Mouse (Mus musculus) liver, embryonic 13.5 days (tissue): ENCODE results near the gene Sdr9c7. TPM values are rescaled to one million over a fixed set of nuclear protein-coding genes. Genes with fewer than 3 reads are reported as not detected.
"Not testable (repeated sequence)": the region's sequence is repeated elsewhere in the genome, so short reads cannot be mapped to it uniquely, and the experiment has no call there.

Experiments used
- ATAC-seq: fragments of 200-750 bp; cut with Nextera tagmentation; 2 replicates; pipeline ENCODE4 v1.8.0; 2017; ENCODE audit warnings: low read depth, mild to moderate bottlenecking, moderate number of reproducible peaks, moderate library complexity
- DNase-seq: peaks from one replicate; pipeline ENCODE4 v3.0.0; 2022
- H3K27ac ChIP-seq: fragments of 300-500 bp; sonication (generic); 2 replicates; pipeline ENCODE4 v1.5.1; 2015; ENCODE audit warnings: moderate library complexity, mild to moderate bottlenecking, inconsistent platforms
- H3K27me3 ChIP-seq: fragments of 300-500 bp; sonication (generic); 2 replicates; pipeline ENCODE4 v1.6.1; 2015; ENCODE audit warnings: mild to moderate bottlenecking, inconsistent platforms
- H3K36me3 ChIP-seq: fragments of 300-500 bp; sonication (generic); 2 replicates; pipeline ENCODE4 v1.6.1; 2015; ENCODE audit warnings: mild to moderate bottlenecking, inconsistent platforms
- H3K4me1 ChIP-seq: fragments of 300-500 bp; sonication (generic); replicated peaks from 2 replicates; pipeline ENCODE4 v1.6.1; 2015; ENCODE audit warnings: inconsistent platforms
- H3K4me2 ChIP-seq: fragments of 300-500 bp; sonication (generic); 2 replicates; pipeline ENCODE4 v1.6.1; 2015; ENCODE audit warnings: inconsistent platforms, mild to moderate bottlenecking, moderate library complexity
- H3K4me3 ChIP-seq: fragments of 300-500 bp; sonication (generic); replicated peaks from 2 replicates; pipeline ENCODE4 v1.5.1; 2015; ENCODE audit warnings: mild to moderate bottlenecking, inconsistent platforms
- H3K9ac ChIP-seq: fragments of 300-500 bp; sonication (generic); 2 replicates; pipeline ENCODE4 v1.6.1; 2015; ENCODE audit warnings: mild to moderate bottlenecking, inconsistent platforms
- H3K9me3 ChIP-seq: fragments of 300-500 bp; sonication (generic); replicated peaks from 2 replicates; pipeline ENCODE4 v1.6.1; 2016; ENCODE audit warnings: inconsistent platforms
- WGBS: fragments of 180-500 bp; shearing (Covaris S2); methylation state at CpG from one replicate; pipeline ENCODE4 v1.1.7; 2015; ENCODE audit not compliant: insufficient replicate concordance; 5-methylcytosine and 5-hydroxymethylcytosine counted together
- polyA plus RNA-seq: library from polyadenylated mRNA; unstranded; fragments of >200 nt; fragmentation: Nextera tagmentation; extraction: Ambion mirVana; gene quantifications from 2 replicates; pipeline ENCODE4 v1.2.1, GENCODE M21; 2015

Gene Sdr9c7
- polyA plus RNA-seq, 1 experiment from 2014 or later, result not detected

- not testable (repeated sequence) for H3K9ac ChIP-seq, ATAC-seq, H3K4me2 ChIP-seq, H3K27ac ChIP-seq, H3K4me3 ChIP-seq, DNase-seq, H3K27me3 ChIP-seq, H3K36me3 ChIP-seq, H3K9me3 ChIP-seq, H3K4me1 ChIP-seq
- 84% methylated on average over 10 of the region's 10 CpGs for WGBS
Observed at GRCm38 (mm10) chr10:127939667-127940066, 41.3 kb downstream of the Sdr9c7 start.

- DNase-seq (peak; percentile 9), ATAC-seq (peak; percentile 65)
- H3K4me2 ChIP-seq, result no peak overlapping the region
- no peaks in the 10 kb centered on the region for H3K27me3 ChIP-seq
- H3K36me3 ChIP-seq, result no peaks in the 10 kb centered on the region
- H3K9me3 ChIP-seq, result no peaks in the 10 kb centered on the region
- 27% methylated on average over 5 of the region's 5 CpGs for WGBS
- H3K4me3 ChIP-seq, result no peak overlapping the region
- no peak overlapping the region for H3K9ac ChIP-seq
- no peaks in the 10 kb centered on the region for H3K4me1 ChIP-seq
- H3K27ac ChIP-seq, result no peak overlapping the region
Observed at GRCm38 (mm10) chr10:127945432-127946064, 47.2 kb downstream of the Sdr9c7 start.

- WGBS, result 61% methylated on average over 4 of the region's 4 CpGs
- DNase-seq (no peak), ATAC-seq (no peak)
- Histone ChIP-seq H3K4me1 (no peaks in the 10 kb centered on the region), H3K27ac (no peak overlapping the region), H3K4me3 (no peak overlapping the region), H3K4me2 (no peak overlapping the region), H3K9me3 (no peaks in the 10 kb centered on the region), H3K27me3 (no peaks in the 10 kb centered on the region), H3K9ac (no peak overlapping the region), H3K36me3 (no peaks in the 10 kb centered on the region)
Observed at GRCm38 (mm10) chr10:127949596-127950130, 51.3 kb downstream of the Sdr9c7 start.

- WGBS, result 65% methylated on average over 9 of the region's 9 CpGs
- ATAC-seq, result no peak
Observed at GRCm38 (mm10) chr10:127951390-127951789, 53.1 kb downstream of the Sdr9c7 start.

GRCm38 (mm10) chr10:127951821-127952220 is 53.5 kb downstream of the Sdr9c7 start:
- no peak overlapping the region for H3K4me2 ChIP-seq
- ATAC-seq (no peak), DNase-seq (no peak)
- no peaks in the 10 kb centered on the region for H3K36me3 ChIP-seq
- H3K27ac ChIP-seq, result no peak overlapping the region
- H3K27me3 ChIP-seq, result no peaks in the 10 kb centered on the region
- no peak overlapping the region for H3K9ac ChIP-seq
- WGBS, result 46% methylated on average over 4 of the region's 4 CpGs
- no peaks in the 10 kb centered on the region for H3K4me1 ChIP-seq
- H3K4me3 ChIP-seq, result no peak overlapping the region
- H3K9me3 ChIP-seq, result no peaks in the 10 kb centered on the region

More at GRCm38 (mm10) chr10:127951390-127951789, 53.1 kb downstream of the Sdr9c7 start:
- Histone ChIP-seq H3K27me3 (no peaks in the 10 kb centered on the region), H3K9me3 (no peaks in the 10 kb centered on the region), H3K27ac (no peak overlapping the region), H3K4me3 (no peak overlapping the region), H3K4me1 (no peaks in the 10 kb centered on the region), H3K9ac (no peak overlapping the region), H3K36me3 (no peaks in the 10 kb centered on the region), H3K4me2 (no peak overlapping the region)
- no peak for DNase-seq

- H3K9me3 ChIP-seq, result no peaks in the 10 kb centered on the region
- H3K4me1 ChIP-seq, result no peaks in the 10 kb centered on the region
- no peak for ATAC-seq
- no peaks in the 10 kb centered on the region for H3K27me3 ChIP-seq
- no peaks in the 10 kb centered on the region for H3K36me3 ChIP-seq
- WGBS, result 48% methylated on average over 4 of the region's 4 CpGs
- H3K4me2 ChIP-seq, result no peak overlapping the region
- no peak for DNase-seq
- no peak overlapping the region for H3K9ac ChIP-seq
- H3K27ac ChIP-seq, result no peak overlapping the region
- no peak overlapping the region for H3K4me3 ChIP-seq
Observed at GRCm38 (mm10) chr10:127955034-127955433, 56.7 kb downstream of the Sdr9c7 start.

- no peak overlapping the region for H3K4me2 ChIP-seq
- 44% methylated on average over 16 of the region's 16 CpGs for WGBS
- no peak overlapping the region for H3K9ac ChIP-seq
- H3K36me3 ChIP-seq, result no peaks in the 10 kb centered on the region
- ATAC-seq (peak; percentile 20; the same call in 1 of the 2 replicates), DNase-seq (peak; percentile 47)
- H3K4me1 ChIP-seq, result no peaks in the 10 kb centered on the region
- no peaks in the 10 kb centered on the region for H3K9me3 ChIP-seq
- H3K4me3 ChIP-seq, result no peak overlapping the region
- no peak overlapping the region for H3K27ac ChIP-seq
- H3K27me3 ChIP-seq, result no peaks in the 10 kb centered on the region
Observed at GRCm38 (mm10) chr10:127956168-127956816, 58.0 kb downstream of the Sdr9c7 start.

- H3K4me3 ChIP-seq, result no peak overlapping the region
- ATAC-seq (no peak), DNase-seq (no peak)
- H3K9ac ChIP-seq, result no peak overlapping the region
- no peak overlapping the region for H3K27ac ChIP-seq
- 69% methylated on average over 7 of the region's 7 CpGs for WGBS
- H3K4me1 ChIP-seq, result no peaks in the 10 kb centered on the region
- no peaks in the 10 kb centered on the region for H3K36me3 ChIP-seq
- no peaks in the 10 kb centered on the region for H3K27me3 ChIP-seq
- H3K9me3 ChIP-seq, result no peaks in the 10 kb centered on the region
- no peak overlapping the region for H3K4me2 ChIP-seq
Observed at GRCm38 (mm10) chr10:127959161-127959679, 60.9 kb downstream of the Sdr9c7 start.

Other genes starting within 250 kb of the Sdr9c7 start
- gene Nemp1, start 231.6 kb upstream of the Sdr9c7 start, polyA plus RNA-seq, result 5.0 and 6.3 TPM in 2 replicates
- 1.5 and 2.1 TPM in 2 replicates for gene Nab2, start 229.9 kb upstream of the Sdr9c7 start, polyA plus RNA-seq
- gene Myo1a, start 193.3 kb upstream of the Sdr9c7 start, polyA plus RNA-seq, result 0.17 TPM in 2 replicates
- gene Tac2, start 174.0 kb upstream of the Sdr9c7 start, polyA plus RNA-seq, result 11.4 and 14.2 TPM in 2 replicates
- 0.75 and 0.94 TPM in 2 replicates for gene Zbtb39, start 159.0 kb upstream of the Sdr9c7 start, polyA plus RNA-seq
- gene Gpr182, start 146.8 kb upstream of the Sdr9c7 start, polyA plus RNA-seq, result 9.0 and 11.2 TPM in 2 replicates
- gene Rdh1, start 138.8 kb upstream of the Sdr9c7 start, polyA plus RNA-seq, result 0.17 and 0.28 TPM in 2 replicates
- 0.14 and 0.15 TPM in 2 replicates for gene Rdh16f1, start 138.7 kb upstream of the Sdr9c7 start, polyA plus RNA-seq
- gene Rdh9, start 122.1 kb upstream of the Sdr9c7 start, polyA plus RNA-seq, result not detected in 2 replicates
- gene Rdh16, start 97.4 kb upstream of the Sdr9c7 start, polyA plus RNA-seq, result 0.05 TPM in 1 of 2 replicates, not detected in the other
- not detected in 2 replicates for gene Rdh19, start 48.6 kb upstream of the Sdr9c7 start, polyA plus RNA-seq
- not detected in 2 replicates for gene Rdh16f2, start 32.0 kb upstream of the Sdr9c7 start, polyA plus RNA-seq
- gene Rdh7, start 9.7 kb upstream of the Sdr9c7 start, polyA plus RNA-seq, result 0.47 and 0.70 TPM in 2 replicates
- gene Hsd17b6, start 109.1 kb downstream of the Sdr9c7 start, polyA plus RNA-seq, result not detected in 2 replicates
- 87.0 and 99.1 TPM in 2 replicates for gene Prim1, start 116.7 kb downstream of the Sdr9c7 start, polyA plus RNA-seq
- 599 and 646 TPM in 2 replicates for gene Naca, start 137.1 kb downstream of the Sdr9c7 start, polyA plus RNA-seq
- 380 and 439 TPM in 2 replicates for gene Ptges3, start 160.4 kb downstream of the Sdr9c7 start, polyA plus RNA-seq
- 2,036 and 2,215 TPM in 2 replicates for gene Atp5b, start 184.8 kb downstream of the Sdr9c7 start, polyA plus RNA-seq
- 5.8 and 6.7 TPM in 2 replicates for gene Baz2a, start 193.1 kb downstream of the Sdr9c7 start, polyA plus RNA-seq